Mouse (Mus musculus) forebrain, embryonic 16.5 days (tissue): ENCODE results near the gene Pole2. TPM values are rescaled to one million over a fixed set of nuclear protein-coding genes. Genes with fewer than 3 reads are reported as not detected.

Source experiments
- ATAC-seq: fragments of 200-750 bp; cut with Nextera tagmentation; 2 replicates; pipeline ENCODE4 v1.8.0; 2017; ENCODE audit warnings: mild to moderate bottlenecking, moderate library complexity
- H3K27ac ChIP-seq: fragments of 300-500 bp; sonication (generic); 2 replicates; pipeline ENCODE4 v1.5.1; 2014; ENCODE audit warnings: low read length, control low read depth
- H3K27me3 ChIP-seq: fragments of 300-500 bp; sonication (generic); replicated peaks from 2 replicates; pipeline ENCODE4 v1.6.1; 2014; ENCODE audit warnings: low read length; ENCODE audit not compliant: control insufficient read depth, insufficient read depth
- H3K36me3 ChIP-seq: fragments of 300-500 bp; sonication (generic); 2 replicates; pipeline ENCODE4 v1.6.1; 2014; ENCODE audit not compliant: control insufficient read depth, insufficient read depth
- H3K4me1 ChIP-seq: fragments of 300-500 bp; sonication (generic); replicated peaks from 2 replicates; pipeline ENCODE4 v1.6.1; 2014; ENCODE audit warnings: low read length; ENCODE audit not compliant: control insufficient read depth, insufficient read depth
- H3K4me2 ChIP-seq: fragments of 300-500 bp; sonication (generic); 2 replicates; pipeline ENCODE4 v1.6.1; 2014; ENCODE audit warnings: mild to moderate bottlenecking, low read length, control low read depth
- H3K4me3 ChIP-seq: fragments of 300-500 bp; sonication (generic); replicated peaks from 2 replicates; pipeline ENCODE4 v1.5.1; 2014; ENCODE audit warnings: mild to moderate bottlenecking, low read length, control low read depth
- H3K9ac ChIP-seq: fragments of 300-500 bp; sonication (generic); replicated peaks from 2 replicates; pipeline ENCODE4 v1.6.1; 2014; ENCODE audit warnings: low read depth, low read length, control low read depth
- H3K9me3 ChIP-seq: fragments of 300-500 bp; sonication (generic); 2 replicates; pipeline ENCODE4 v1.6.1; 2016; ENCODE audit warnings: low read length; ENCODE audit not compliant: control insufficient read depth
- WGBS: fragments of 180-500 bp; shearing (Covaris S2); extraction: QIAGEN DNeasy Blood & Tissue Kit; methylation state at CpG from one replicate; pipeline ENCODE4 v1.1.7; 2014; 5-methylcytosine and 5-hydroxymethylcytosine counted together
- polyA plus RNA-seq: library from polyadenylated mRNA; unstranded; fragments of >200 nt; fragmentation: Nextera tagmentation; extraction: Ambion mirVana; gene quantifications from 2 replicates; pipeline ENCODE4 v1.2.1, GENCODE M21; 2015

Gene Pole2
- polyA plus RNA-seq, 1 experiment from 2014 or later: 7.2 TPM

- H3K4me3 ChIP-seq: peak within 1 kb of the TSS; percentile 70
- no peaks in the 10 kb centered on the region for H3K27me3 ChIP-seq
- 0 out of 2 replicates have a peak, but pooled peaks cover 6% of the 10 kb centered on the region for H3K36me3 ChIP-seq
- peak within 1 kb of the TSS; percentile 72 for H3K27ac ChIP-seq
- ATAC-seq: peak; percentile 23
- H3K4me1 ChIP-seq: peaks cover 23% of the 10 kb centered on the region
- H3K4me2 ChIP-seq: peak within 1 kb of the TSS; percentile 95
- no peaks in the 10 kb centered on the region for H3K9me3 ChIP-seq
- WGBS: 0% methylated on average over 18 of the region's 18 CpGs
- H3K9ac ChIP-seq: peak within 1 kb of the TSS; percentile 70
Observed at GRCm38 (mm10) chr12:69198164-69198535, 29.8 kb downstream of the Pole2 start, which contains the start of gene Dnaaf2. Gene Dnaaf2 (minus strand): TSS chr12:69198429.

GRCm38 (mm10) chr12:69197378-69198163 is 30.4 kb downstream of the Pole2 start:
- under 1% methylated on average over 92 of the region's 94 CpGs for WGBS
- peak overlapping the region; percentile 70 for H3K4me3 ChIP-seq
- ATAC-seq: peak; percentile 78

GRCm38 (mm10) chr12:69196444-69197377 is 31.3 kb downstream of the Pole2 start, which contains the start of gene Gm49383:
Gene Gm49383 (minus strand): TSS chr12:69197104.
- no peaks in the 10 kb centered on the region for H3K27me3 ChIP-seq
- 0 out of 2 replicates have a peak, but pooled peaks cover 6% of the 10 kb centered on the region for H3K36me3 ChIP-seq
- peak within 1 kb of the TSS; percentile 72 for H3K27ac ChIP-seq
- peak within 1 kb of the TSS; percentile 70 for H3K9ac ChIP-seq
- ATAC-seq: peak; percentile 80
- peaks cover 23% of the 10 kb centered on the region for H3K4me1 ChIP-seq
- no peaks in the 10 kb centered on the region for H3K9me3 ChIP-seq
- WGBS: 0% methylated on average over 75 of the region's 75 CpGs
- H3K4me3 ChIP-seq: peak within 1 kb of the TSS; percentile 70
- H3K4me2 ChIP-seq: peak within 1 kb of the TSS; percentile 95

More at GRCm38 (mm10) chr12:69197378-69198163, 30.4 kb downstream of the Pole2 start:
- peak overlapping the region; percentile 72 for H3K27ac ChIP-seq
- peak overlapping the region; percentile 95 for H3K4me2 ChIP-seq
- 0 out of 2 replicates have a peak, but pooled peaks cover 6% of the 10 kb centered on the region for H3K36me3 ChIP-seq
- H3K9ac ChIP-seq: peak overlapping the region; percentile 70
- no peaks in the 10 kb centered on the region for H3K27me3 ChIP-seq
- peaks cover 23% of the 10 kb centered on the region for H3K4me1 ChIP-seq
- H3K9me3 ChIP-seq: no peaks in the 10 kb centered on the region

- ATAC-seq: no peak
- 94% methylated on average over 2 of the region's 2 CpGs for WGBS
- H3K4me3 ChIP-seq: no peak overlapping the region
- H3K4me2 ChIP-seq: no peak overlapping the region
- no peaks in the 10 kb centered on the region for H3K9me3 ChIP-seq
- H3K27ac ChIP-seq: no peak overlapping the region
- H3K36me3 ChIP-seq: peaks cover 4% of the 10 kb centered on the region; the same call in 1 of the 2 replicates
- peaks cover 11% of the 10 kb centered on the region for H3K4me1 ChIP-seq
- no peak overlapping the region for H3K9ac ChIP-seq
- no peaks in the 10 kb centered on the region for H3K27me3 ChIP-seq
Observed at GRCm38 (mm10) chr12:69192637-69193036, 35.4 kb downstream of the Pole2 start.

- WGBS: 86% methylated on average over 5 of the region's 5 CpGs
- ATAC-seq: no peak
- Histone ChIP-seq H3K4me1 (peaks cover 19% of the 10 kb centered on the region), H3K27me3 (no peaks in the 10 kb centered on the region), H3K36me3 (peaks cover 4% of the 10 kb centered on the region; the same call in 1 of the 2 replicates), H3K9ac (no peak overlapping the region), H3K9me3 (no peaks in the 10 kb centered on the region), H3K4me3 (no peak overlapping the region), H3K27ac (no peak overlapping the region), H3K4me2 (no peak overlapping the region)
Observed at GRCm38 (mm10) chr12:69191396-69191795, 36.6 kb downstream of the Pole2 start.

GRCm38 (mm10) chr12:69190522-69190921 is 37.5 kb downstream of the Pole2 start:
- Histone ChIP-seq H3K36me3 (peaks cover 4% of the 10 kb centered on the region; the same call in 1 of the 2 replicates), H3K4me1 (peaks cover 13% of the 10 kb centered on the region), H3K4me3 (no peak overlapping the region), H3K27me3 (no peaks in the 10 kb centered on the region), H3K9ac (no peak overlapping the region), H3K27ac (no peak overlapping the region), H3K9me3 (no peaks in the 10 kb centered on the region), H3K4me2 (no peak overlapping the region)
- no peak for ATAC-seq
- WGBS: 91% methylated on average over 1 of the region's 1 CpGs

- Histone ChIP-seq H3K4me2 (no peak overlapping the region), H3K4me1 (peaks cover 15% of the 10 kb centered on the region), H3K27me3 (no peaks in the 10 kb centered on the region), H3K9me3 (no peaks in the 10 kb centered on the region), H3K36me3 (peaks cover 4% of the 10 kb centered on the region; the same call in 1 of the 2 replicates), H3K4me3 (no peak overlapping the region), H3K27ac (no peak overlapping the region), H3K9ac (no peak overlapping the region)
- no peak for ATAC-seq
- 94% methylated on average over 9 of the region's 9 CpGs for WGBS
Observed at GRCm38 (mm10) chr12:69190074-69190473, 37.9 kb downstream of the Pole2 start.

GRCm38 (mm10) chr12:69186811-69187471 is 41.1 kb downstream of the Pole2 start:
- Histone ChIP-seq H3K9me3 (no peaks in the 10 kb centered on the region), H3K27ac (no peak overlapping the region), H3K27me3 (no peaks in the 10 kb centered on the region), H3K36me3 (peaks cover 7% of the 10 kb centered on the region), H3K4me3 (no peak overlapping the region), H3K4me1 (peaks cover 24% of the 10 kb centered on the region), H3K4me2 (no peak overlapping the region), H3K9ac (0 out of 2 replicates have a peak overlapping the region, but pooled peaks have one; percentile 13)
- no peak for ATAC-seq
- WGBS: 56% methylated on average over 5 of the region's 5 CpGs
